10 mouse cellular contexts compared by ENCODE assay signal in the genomic region with DNA sequence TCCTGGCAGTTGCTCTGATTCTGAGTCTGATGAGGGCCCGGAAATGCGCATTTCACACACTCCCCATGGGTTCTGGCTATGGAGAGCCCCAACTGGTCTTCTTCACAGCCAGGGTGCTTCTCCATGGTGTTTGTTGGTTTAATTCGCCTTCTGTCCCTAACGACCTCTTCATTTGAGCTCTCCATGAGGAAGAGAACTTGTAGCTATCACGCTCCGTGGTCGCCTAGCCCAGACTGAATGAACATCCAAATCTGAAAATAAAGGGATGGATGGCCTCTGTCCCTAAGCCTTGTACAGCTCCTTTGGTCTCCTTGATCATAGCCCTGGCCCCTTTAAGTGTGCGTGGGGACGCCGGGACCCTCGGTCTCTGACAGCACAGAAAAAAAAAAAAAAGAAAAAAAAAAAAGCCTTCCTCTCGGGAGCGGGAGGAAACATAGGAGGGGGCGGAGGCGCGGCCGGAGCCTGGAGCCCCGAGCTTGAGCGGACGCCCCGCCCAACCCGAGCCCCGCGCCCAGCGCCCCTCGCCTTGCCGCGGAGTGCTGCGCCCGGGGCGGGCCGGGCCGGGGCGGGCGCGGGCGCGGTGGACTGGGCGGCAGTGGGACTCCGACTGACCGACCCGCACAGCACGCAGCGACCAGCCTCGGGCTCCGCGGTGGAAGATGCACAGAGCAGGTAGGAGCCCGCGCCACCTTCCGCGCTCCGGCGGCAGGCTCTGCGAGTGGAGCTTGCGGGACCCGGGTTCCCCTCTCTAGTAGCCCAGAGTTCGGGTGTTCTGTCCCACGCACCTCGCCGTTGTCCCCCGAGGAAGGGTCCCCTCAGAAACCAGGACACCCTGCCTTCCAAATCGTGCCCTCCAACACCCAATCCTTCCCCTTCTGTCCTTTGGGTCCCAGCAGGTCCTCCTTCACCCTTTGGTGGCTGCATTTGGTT. TPM values are rescaled to one million over a fixed set of nuclear protein-coding genes. Genes with fewer than 3 reads are reported as not detected.
A peak's percentile ranks its signal among the peaks of the same experiment; 100 is the strongest.
DNase-seq lines count a peak whose midpoint lies in the region; ATAC-seq and TF ChIP-seq lines count a peak whose summit lies in the region.
"Had no signal": no experiment of that assay in that cellular context is flagged by ENCODE, and none has a peak within 500 bp of the region (broad histone marks: within the 10 kb centered on the region; RNA-seq: fewer than 3 reads in every experiment).

A gene (plus strand): TSS at position 508 of the 930 bp plus-strand sequence.

- peaks cover 18% of the 10 kb centered on the region for H3K4me1 ChIP-seq in embryonic facial prominence, embryonic 10.5 days
- peaks cover 3 to 11% of the 10 kb centered on the region in 2 experiments; a peak in 2 of 4 replicates for H3K4me1 ChIP-seq in heart, embryonic 14.5 days (ENCODE audit: control insufficient read depth in 2 of 2, insufficient read depth in 2 of 2, low read length in 2 of 2)
- peaks cover 22% of the 10 kb centered on the region for H3K4me1 ChIP-seq in midbrain, embryonic 10.5 days

- no peaks in the 10 kb centered on the region for H3K9me3 ChIP-seq in embryonic facial prominence, embryonic 10.5 days
- no peaks in the 10 kb centered on the region for H3K9me3 ChIP-seq in heart, embryonic 14.5 days (ENCODE audit: control insufficient read depth, low read length)
- no peaks in the 10 kb centered on the region for H3K9me3 ChIP-seq in midbrain, embryonic 10.5 days (replicated peaks)
- H3K9me3 ChIP-seq: G1E had no signal

- no peak for TF ChIP-seq CTCF in layer of hippocampus, adult 2 months (conservative IDR thresholded peaks at IDR 0.05)

- peak within 1 kb of the TSS; percentile 52 for H3K4me3 ChIP-seq in layer of hippocampus, adult 2 months
- peak within 1 kb of the TSS; percentile 72 for H3K4me3 ChIP-seq in embryonic facial prominence, embryonic 10.5 days
- peak within 1 kb of the TSS; percentile 65 for H3K4me3 ChIP-seq in heart, embryonic 14.5 days (ENCODE audit: control insufficient read depth in 1 of 2, insufficient read depth in 1 of 2, low read depth in 1 of 2, low read length in 2 of 2)
- peak within 1 kb of the TSS; percentile 65 for H3K4me3 ChIP-seq in midbrain, embryonic 10.5 days

- DNase-seq in layer of hippocampus, adult 2 months (ENCODE audit: low spot score in 2 of 2), result no peak
- no peak for DNase-seq in layer of hippocampus, adult 8-10 months (ENCODE audit: low spot score in 2 of 2)
- DNase-seq in embryonic facial prominence, embryonic 10.5 days (ENCODE audit: low spot score), result peak; percentile 71
- DNase-seq in kidney, postnatal 36 days, result peak; percentile 53 to 71
- DNase-seq in midbrain, embryonic 10.5 days (ENCODE audit: low spot score), result peak; percentile 50
- DNase-seq in adipocyte (ENCODE audit: low spot score), result no peak

- peaks cover 56% of the 10 kb centered on the region for H3K27me3 ChIP-seq in embryonic facial prominence, embryonic 10.5 days (replicated peaks; ENCODE audit: low read depth, poor library complexity, severe bottlenecking)
- H3K27me3 ChIP-seq in heart, embryonic 14.5 days (ENCODE audit: control insufficient read depth, insufficient read depth, low read length), result peaks cover 37% of the 10 kb centered on the region
- H3K27me3 ChIP-seq in midbrain, embryonic 10.5 days (ENCODE audit: low read depth, poor library complexity, severe bottlenecking), result peaks cover 49% of the 10 kb centered on the region

- no peaks in the 10 kb centered on the region for H3K36me3 ChIP-seq in embryonic facial prominence, embryonic 10.5 days (replicated peaks)
- no peaks in the 10 kb centered on the region for H3K36me3 ChIP-seq in heart, embryonic 14.5 days (ENCODE audit: control insufficient read depth, insufficient read depth, low read length)
- H3K36me3 ChIP-seq in midbrain, embryonic 10.5 days, result no peaks in the 10 kb centered on the region
- H3K36me3 ChIP-seq: G1E had no signal

- ATAC-seq in heart, embryonic 14.5 days (ENCODE audit: insufficient number of reproducible peaks, insufficient read depth, low FRiP score, low read depth), result peak; percentile 68; the same call in 1 of the 2 replicates
- no peak for ATAC-seq in megakaryocyte progenitor cell, adult 5-6 weeks (replicated peaks; ENCODE audit: poor library complexity)

- WGBS in embryonic facial prominence, embryonic 10.5 days, result under 1% methylated on average over 62 of the region's 62 CpGs
- under 1% methylated on average over 42 of the region's 62 CpGs for WGBS in heart, embryonic 14.5 days
- 2% methylated on average over 60 of the region's 62 CpGs for WGBS in midbrain, embryonic 10.5 days

- H3K27ac ChIP-seq in layer of hippocampus, adult 2 months, result peak within 1 kb of the TSS; percentile 70
- peak within 1 kb of the TSS; percentile 75 for H3K27ac ChIP-seq in embryonic facial prominence, embryonic 10.5 days (replicated peaks)
- H3K27ac ChIP-seq in heart, embryonic 14.5 days (replicated peaks in 1 of 2; ENCODE audit: control insufficient read depth in 1 of 2, insufficient read depth in 1 of 2, low read depth in 2 of 2, low read length in 2 of 2), result peak within 1 kb of the TSS; percentile 56 to 71
- peak within 1 kb of the TSS; percentile 74 for H3K27ac ChIP-seq in midbrain, embryonic 10.5 days (replicated peaks)
- H3K27ac ChIP-seq: macrophage had no signal

- peak within 1 kb of the TSS; percentile 79 for H3K9ac ChIP-seq in heart, embryonic 14.5 days (ENCODE audit: low read length)

- H3K4me2 ChIP-seq in heart, embryonic 14.5 days (ENCODE audit: low read length), result peak within 1 kb of the TSS; percentile 93

RNA-seq across cellular contexts. Expression of the gene that starts here (rescaled TPM):
- 1 to 10 TPM; 4.3 to 5.7 TPM for total RNA-seq in layer of hippocampus, adult 2 months (2021)
- 1 to 10 TPM; 4.0 to 6.0 (median 5.4) TPM for total RNA-seq in layer of hippocampus, adult 8-10 months (2022)
- 6.2 and 7.1 TPM in 2 replicates for polyA plus RNA-seq in embryonic facial prominence, embryonic 10.5 days (2016; fragmentation: Nextera tagmentation; extraction: Ambion mirVana)
- 9.0 and 12.2 TPM in 2 replicates for polyA plus RNA-seq in heart, embryonic 14.5 days (2014; fragmentation: Nextera tagmentation; extraction: Ambion mirVana)
- polyA plus RNA-seq in midbrain, embryonic 10.5 days (2016; fragmentation: Nextera tagmentation; extraction: Ambion mirVana), result 5.1 and 5.6 TPM in 2 replicates
- 0.24 and 0.32 TPM in 2 replicates for total RNA-seq in megakaryocyte progenitor cell, adult 5-6 weeks (2015)
- total RNA-seq in megakaryocyte progenitor cell, adult 5-6 weeks (2017), result 0.41 TPM in 1 of 2 replicates, not detected in the other
- polyA plus RNA-seq: macrophage had no signal

Comparison
In these comparisons a context has a peak if more than half of its experiments do, and no peak if none do; other contexts are left out.
1. DNase-seq: peak in embryonic facial prominence, embryonic 10.5 days (single experiment), kidney, postnatal 36 days (2 of 2) and midbrain, embryonic 10.5 days (single experiment); none in layer of hippocampus, adult 2 months (0 of 2), layer of hippocampus, adult 8-10 months (0 of 2) and adipocyte (single experiment).
2. Peak in every context shown above with its lines, with median percentiles within 50 percentile points of each other: H3K27ac ChIP-seq and H3K4me3 ChIP-seq.